Mouse (Mus musculus): ENCODE data around the gene Cxcr5. TPM values are rescaled to one million over a fixed set of nuclear protein-coding genes. Genes with fewer than 3 reads are reported as not detected.

Gene Cxcr5
- polyA plus RNA-seq, 1 experiment from 2014 or later: 0.13 TPM

- WGBS: 84% methylated on average over 5 of the region's 5 CpGs
- no peaks in the 10 kb centered on the region for H3K27me3 ChIP-seq (ENCODE audit: control insufficient read depth, insufficient read depth, low read length)
- no peak overlapping the region for H3K4me2 ChIP-seq (ENCODE audit: low read depth, low read length)
- H3K9me3 ChIP-seq (replicated peaks; ENCODE audit: control insufficient read depth, low read length): no peaks in the 10 kb centered on the region
- ATAC-seq (replicated peaks; ENCODE audit: insufficient number of reproducible peaks, low FRiP score, low TSS enrichment, low read depth) (no peak), DNase-seq (ENCODE audit: low spot score) (no peak)
- H3K4me3 ChIP-seq (ENCODE audit: low read depth, low read length): no peak overlapping the region
- H3K4me1 ChIP-seq (ENCODE audit: control insufficient read depth, insufficient read depth, low read length): no peaks in the 10 kb centered on the region
- no peak overlapping the region for H3K9ac ChIP-seq (replicated peaks; ENCODE audit: low read length)
- no peaks in the 10 kb centered on the region for H3K36me3 ChIP-seq (replicated peaks; ENCODE audit: control insufficient read depth, insufficient read depth, low read depth, low read length)
- H3K27ac ChIP-seq (replicated peaks; ENCODE audit: low read depth, low read length): no peak overlapping the region
Measured at GRCm38 (mm10) chr9:44515891-44516290, 45.8 kb downstream of the Cxcr5 start.

- Histone ChIP-seq H3K4me2 (ENCODE audit: low read depth, low read length) (no peak overlapping the region), H3K27ac (replicated peaks; ENCODE audit: low read depth, low read length) (no peak overlapping the region), H3K27me3 (ENCODE audit: control insufficient read depth, insufficient read depth, low read length) (no peaks in the 10 kb centered on the region), H3K4me1 (ENCODE audit: control insufficient read depth, insufficient read depth, low read length) (no peaks in the 10 kb centered on the region), H3K9me3 (replicated peaks; ENCODE audit: control insufficient read depth, low read length) (no peaks in the 10 kb centered on the region), H3K9ac (replicated peaks; ENCODE audit: low read length) (no peak overlapping the region), H3K36me3 (replicated peaks; ENCODE audit: control insufficient read depth, insufficient read depth, low read depth, low read length) (no peaks in the 10 kb centered on the region), H3K4me3 (ENCODE audit: low read depth, low read length) (no peak overlapping the region)
- DNase-seq (ENCODE audit: low spot score) (no peak), ATAC-seq (replicated peaks; ENCODE audit: insufficient number of reproducible peaks, low FRiP score, low TSS enrichment, low read depth) (no peak)
- WGBS: 75% methylated on average over 12 of the region's 12 CpGs
Measured at GRCm38 (mm10) chr9:44515131-44515751, 46.4 kb downstream of the Cxcr5 start.

DNA sequence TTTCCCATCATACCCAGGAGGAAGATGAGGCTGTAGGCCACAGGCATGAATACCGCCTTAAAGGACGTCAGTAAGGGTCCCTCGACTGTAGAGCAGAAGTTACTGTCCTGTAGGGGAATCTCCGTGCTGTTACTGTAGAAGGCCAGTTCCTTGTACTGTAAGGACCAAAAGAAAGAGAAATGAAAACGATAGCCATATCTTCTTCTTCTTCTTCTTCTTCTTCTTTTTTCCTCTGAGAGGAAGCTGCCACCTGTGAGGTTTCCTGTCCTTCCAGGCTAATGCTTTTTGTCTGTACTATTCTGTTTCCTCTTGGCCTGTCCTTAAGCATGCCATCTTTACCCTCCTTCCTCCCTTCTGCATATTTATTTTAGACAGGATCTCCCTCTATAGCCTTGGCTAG lies 47.5 kb downstream of the Cxcr5 start:
- ATAC-seq (replicated peaks; ENCODE audit: insufficient number of reproducible peaks, low FRiP score, low TSS enrichment, low read depth) (no peak), DNase-seq (ENCODE audit: low spot score) (no peak)
- Histone ChIP-seq H3K36me3 (replicated peaks; ENCODE audit: control insufficient read depth, insufficient read depth, low read depth, low read length) (no peaks in the 10 kb centered on the region), H3K4me1 (ENCODE audit: control insufficient read depth, insufficient read depth, low read length) (peaks cover 5% of the 10 kb centered on the region), H3K4me3 (ENCODE audit: low read depth, low read length) (no peak overlapping the region), H3K9me3 (replicated peaks; ENCODE audit: control insufficient read depth, low read length) (no peaks in the 10 kb centered on the region), H3K27ac (replicated peaks; ENCODE audit: low read depth, low read length) (no peak overlapping the region), H3K27me3 (ENCODE audit: control insufficient read depth, insufficient read depth, low read length) (no peaks in the 10 kb centered on the region), H3K9ac (replicated peaks; ENCODE audit: low read length) (no peak overlapping the region), H3K4me2 (ENCODE audit: low read depth, low read length) (no peak overlapping the region)
- 89% methylated on average over 5 of the region's 5 CpGs for WGBS

- H3K27me3 ChIP-seq (ENCODE audit: control insufficient read depth, insufficient read depth, low read length): no peaks in the 10 kb centered on the region
- H3K4me1 ChIP-seq (ENCODE audit: control insufficient read depth, insufficient read depth, low read length): peaks cover 5% of the 10 kb centered on the region
- H3K27ac ChIP-seq (replicated peaks; ENCODE audit: low read depth, low read length): no peak overlapping the region
- H3K9ac ChIP-seq (replicated peaks; ENCODE audit: low read length): no peak overlapping the region
- no peak for DNase-seq (ENCODE audit: low spot score)
- 78% methylated on average over 20 of the region's 20 CpGs for WGBS
- no peaks in the 10 kb centered on the region for H3K9me3 ChIP-seq (replicated peaks; ENCODE audit: control insufficient read depth, low read length)
- no peaks in the 10 kb centered on the region for H3K36me3 ChIP-seq (replicated peaks; ENCODE audit: control insufficient read depth, insufficient read depth, low read depth, low read length)
- no peak overlapping the region for H3K4me2 ChIP-seq (ENCODE audit: low read depth, low read length)
- H3K4me3 ChIP-seq (ENCODE audit: low read depth, low read length): no peak overlapping the region
- ATAC-seq (replicated peaks; ENCODE audit: insufficient number of reproducible peaks, low FRiP score, low TSS enrichment, low read depth): no peak
Measured at GRCm38 (mm10) chr9:44513610-44514009, 48.1 kb downstream of the Cxcr5 start.

GRCm38 (mm10) chr9:44513121-44513520 lies 48.6 kb downstream of the Cxcr5 start:
- no peak for ATAC-seq (replicated peaks; ENCODE audit: insufficient number of reproducible peaks, low FRiP score, low TSS enrichment, low read depth)
- WGBS: 89% methylated on average over 11 of the region's 11 CpGs
- H3K27ac ChIP-seq (replicated peaks; ENCODE audit: low read depth, low read length): no peak overlapping the region

GRCm38 (mm10) chr9:44512717-44513003 lies 49.0 kb downstream of the Cxcr5 start:
- 86% methylated on average over 3 of the region's 3 CpGs for WGBS

More at GRCm38 (mm10) chr9:44513121-44513520, 48.6 kb downstream of the Cxcr5 start:
- H3K4me1 ChIP-seq (ENCODE audit: control insufficient read depth, insufficient read depth, low read length): peaks cover 5% of the 10 kb centered on the region
- no peaks in the 10 kb centered on the region for H3K36me3 ChIP-seq (replicated peaks; ENCODE audit: control insufficient read depth, insufficient read depth, low read depth, low read length)
- H3K27me3 ChIP-seq (ENCODE audit: control insufficient read depth, insufficient read depth, low read length): no peaks in the 10 kb centered on the region
- no peak overlapping the region for H3K9ac ChIP-seq (replicated peaks; ENCODE audit: low read length)
- H3K4me2 ChIP-seq (ENCODE audit: low read depth, low read length): no peak overlapping the region
- DNase-seq (ENCODE audit: low spot score): no peak
- no peaks in the 10 kb centered on the region for H3K9me3 ChIP-seq (replicated peaks; ENCODE audit: control insufficient read depth, low read length)
- H3K4me3 ChIP-seq (ENCODE audit: low read depth, low read length): no peak overlapping the region

DNA sequence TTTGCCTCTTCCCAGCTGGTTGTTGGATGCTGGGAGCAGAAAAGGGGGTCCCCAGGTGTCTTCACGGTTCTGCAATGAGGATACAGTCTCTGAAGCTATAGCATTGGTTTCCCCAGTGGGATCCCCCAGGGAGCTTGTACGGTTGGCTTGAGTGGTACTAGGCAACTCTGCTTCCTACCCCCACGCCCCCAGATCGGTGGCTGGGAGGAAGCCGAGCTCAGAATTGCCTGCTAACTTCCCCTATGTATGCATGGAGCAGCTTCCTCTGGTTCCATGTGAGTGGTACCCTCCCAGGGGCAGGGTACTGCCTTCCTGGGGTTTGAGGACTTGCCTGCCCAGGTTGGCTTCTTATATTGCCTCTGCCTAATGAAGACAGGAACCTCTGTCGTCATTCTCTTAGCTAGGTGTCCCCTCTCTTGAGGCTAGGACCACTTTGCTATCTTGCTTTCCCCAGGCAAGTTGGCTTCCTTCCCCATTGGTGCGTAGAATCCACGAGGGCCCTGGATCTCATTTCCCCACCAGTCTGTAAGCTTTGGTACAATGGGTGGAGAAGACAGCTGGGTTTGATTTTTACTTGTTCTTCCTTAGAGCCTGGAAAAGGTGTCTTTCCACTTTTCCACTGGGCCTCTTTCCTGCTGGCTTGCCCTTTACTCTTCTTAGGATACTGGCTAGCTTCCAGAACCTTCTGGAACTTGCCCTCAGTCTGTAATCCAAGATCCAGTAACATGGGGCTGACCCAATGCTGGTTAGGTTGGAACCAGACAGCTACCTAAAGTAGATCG lies 49.6 kb downstream of the Cxcr5 start:
- Histone ChIP-seq H3K4me1 (ENCODE audit: control insufficient read depth, insufficient read depth, low read length) (peaks cover 5% of the 10 kb centered on the region), H3K27me3 (ENCODE audit: control insufficient read depth, insufficient read depth, low read length) (no peaks in the 10 kb centered on the region), H3K4me2 (ENCODE audit: low read depth, low read length) (no peak overlapping the region), H3K27ac (replicated peaks; ENCODE audit: low read depth, low read length) (no peak overlapping the region), H3K9ac (replicated peaks; ENCODE audit: low read length) (no peak overlapping the region), H3K36me3 (replicated peaks; ENCODE audit: control insufficient read depth, insufficient read depth, low read depth, low read length) (no peaks in the 10 kb centered on the region), H3K9me3 (replicated peaks; ENCODE audit: control insufficient read depth, low read length) (no peaks in the 10 kb centered on the region), H3K4me3 (ENCODE audit: low read depth, low read length) (no peak overlapping the region)
- ATAC-seq (replicated peaks; ENCODE audit: insufficient number of reproducible peaks, low FRiP score, low TSS enrichment, low read depth): no peak
- 74% methylated on average over 9 of the region's 9 CpGs for WGBS
- DNase-seq (ENCODE audit: low spot score): no peak

More at GRCm38 (mm10) chr9:44512717-44513003, 49.0 kb downstream of the Cxcr5 start:
- Histone ChIP-seq H3K27me3 (ENCODE audit: control insufficient read depth, insufficient read depth, low read length) (no peaks in the 10 kb centered on the region), H3K36me3 (replicated peaks; ENCODE audit: control insufficient read depth, insufficient read depth, low read depth, low read length) (no peaks in the 10 kb centered on the region), H3K4me2 (ENCODE audit: low read depth, low read length) (no peak overlapping the region), H3K9ac (replicated peaks; ENCODE audit: low read length) (no peak overlapping the region), H3K4me1 (ENCODE audit: control insufficient read depth, insufficient read depth, low read length) (peaks cover 5% of the 10 kb centered on the region), H3K27ac (replicated peaks; ENCODE audit: low read depth, low read length) (no peak overlapping the region), H3K9me3 (replicated peaks; ENCODE audit: control insufficient read depth, low read length) (no peaks in the 10 kb centered on the region), H3K4me3 (ENCODE audit: low read depth, low read length) (no peak overlapping the region)
- ATAC-seq (replicated peaks; ENCODE audit: insufficient number of reproducible peaks, low FRiP score, low TSS enrichment, low read depth) (no peak), DNase-seq (ENCODE audit: low spot score) (no peak)

DNA sequence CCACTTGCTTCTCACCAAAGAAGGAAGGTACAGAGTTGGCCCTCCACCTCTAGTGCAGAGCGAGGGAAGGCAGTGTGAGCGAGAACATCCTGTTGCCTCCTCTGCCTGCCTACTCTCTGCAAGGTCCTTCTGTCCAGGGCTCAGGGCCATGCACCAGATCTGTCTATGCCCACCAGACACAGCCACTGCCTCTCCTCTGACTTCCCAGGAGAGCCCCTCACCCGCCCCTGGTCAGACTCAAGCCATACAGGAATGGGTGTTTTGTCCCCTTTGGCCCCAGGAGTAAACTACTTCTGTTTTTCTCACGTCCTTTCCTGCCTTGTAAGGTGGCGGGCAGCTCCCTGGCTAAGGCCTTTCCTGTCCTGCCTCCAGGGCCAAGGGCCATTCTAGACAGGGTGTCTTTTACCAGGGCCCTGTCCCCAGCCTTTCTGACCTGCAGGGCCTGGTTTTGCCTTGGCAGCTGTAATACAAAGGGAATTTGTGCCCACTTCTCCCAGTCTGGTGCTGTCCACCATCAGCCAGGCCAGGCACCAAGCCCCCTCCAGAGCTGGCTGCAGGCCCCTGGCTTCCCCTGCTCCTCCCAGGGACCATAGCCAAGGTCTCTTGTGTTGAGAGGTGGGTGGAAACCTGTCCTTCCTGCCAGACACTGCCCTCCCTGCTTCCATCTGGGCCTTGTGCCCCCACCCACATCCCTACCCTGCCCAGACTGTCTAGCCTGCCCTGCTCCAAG lies 50.6 kb downstream of the Cxcr5 start:
- ATAC-seq (replicated peaks; ENCODE audit: insufficient number of reproducible peaks, low FRiP score, low TSS enrichment, low read depth): no peak; the same call in 1 of the 2 replicates
- H3K27me3 ChIP-seq (ENCODE audit: control insufficient read depth, insufficient read depth, low read length): no peaks in the 10 kb centered on the region
- no peak overlapping the region for H3K27ac ChIP-seq (replicated peaks; ENCODE audit: low read depth, low read length)
- no peak overlapping the region for H3K4me3 ChIP-seq (ENCODE audit: low read depth, low read length)
- peaks cover 5% of the 10 kb centered on the region for H3K4me1 ChIP-seq (ENCODE audit: control insufficient read depth, insufficient read depth, low read length)
- no peak overlapping the region for H3K4me2 ChIP-seq (ENCODE audit: low read depth, low read length)
- no peak overlapping the region for H3K9ac ChIP-seq (replicated peaks; ENCODE audit: low read length)
- H3K36me3 ChIP-seq (replicated peaks; ENCODE audit: control insufficient read depth, insufficient read depth, low read depth, low read length): peaks cover 4% of the 10 kb centered on the region
- no peak for DNase-seq (ENCODE audit: low spot score)
- WGBS: 69% methylated on average over 5 of the region's 5 CpGs
- H3K9me3 ChIP-seq (replicated peaks; ENCODE audit: control insufficient read depth, low read length): no peaks in the 10 kb centered on the region

All from embryonic facial prominence, embryonic 11.5 days (tissue).